In the genomic region with DNA sequence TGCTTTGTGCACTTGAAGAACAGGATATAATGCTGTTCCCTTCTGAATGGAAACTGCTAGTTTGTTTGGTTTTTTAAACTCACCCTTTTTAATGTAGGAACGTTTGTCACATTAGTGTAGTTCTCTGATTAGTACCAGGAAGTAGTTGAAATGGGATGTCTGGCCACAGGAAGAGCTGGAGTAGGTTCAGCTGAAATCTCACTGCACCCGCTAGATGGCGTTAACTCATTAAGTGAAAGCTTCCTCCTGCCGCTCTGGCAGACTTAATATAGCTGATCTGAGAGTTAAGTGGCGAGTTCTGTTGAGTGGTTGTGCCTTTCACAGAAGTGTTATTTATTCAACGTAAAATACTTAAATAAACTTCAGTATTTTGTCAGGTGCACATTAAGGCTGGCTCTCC, we compare ENCODE assay signal across 9 mouse cellular contexts.
A peak's percentile ranks its signal among the peaks of the same experiment; 100 is the strongest.
DNase-seq lines count a peak whose midpoint lies in the region; ATAC-seq lines count a peak whose summit lies in the region.
"Had no signal": no experiment of that assay in that cellular context is flagged by ENCODE, and none has a peak within 500 bp of the region (broad histone marks: within the 10 kb centered on the region; RNA-seq: fewer than 3 reads in every experiment).

No protein-coding gene starts in this region.

- no peak overlapping the region for H3K9ac ChIP-seq in kidney, embryonic 16.5 days (replicated peaks; ENCODE audit: low read length)
- H3K9ac ChIP-seq in intestine, embryonic 16.5 days (ENCODE audit: low read depth, low read length), result no peak overlapping the region
- no peak overlapping the region for H3K9ac ChIP-seq in stomach, embryonic 15.5 days
- H3K9ac ChIP-seq: embryonic facial prominence, embryonic 12.5 days had no signal

- WGBS in kidney, embryonic 16.5 days, result 4% methylated on average over 6 of the region's 6 CpGs
- WGBS in intestine, embryonic 16.5 days, result 6% methylated on average over 6 of the region's 6 CpGs
- whole genome bisulfite sequencing in stomach, embryonic 15.5 days, result 3% methylated on average over 6 of the region's 6 CpGs

- no peak overlapping the region for H3K4me2 ChIP-seq in kidney, embryonic 16.5 days (replicated peaks; ENCODE audit: low read depth, low read length)
- no peak overlapping the region for H3K4me2 ChIP-seq in intestine, embryonic 16.5 days (ENCODE audit: low read depth, low read length)
- no peak overlapping the region for H3K4me2 ChIP-seq in stomach, embryonic 15.5 days
- H3K4me2 ChIP-seq: embryonic facial prominence, embryonic 12.5 days had no signal

- peaks cover 4% of the 10 kb centered on the region for H3K4me1 ChIP-seq in kidney, embryonic 16.5 days (ENCODE audit: insufficient read depth, low read length)
- no peaks in the 10 kb centered on the region for H3K4me1 ChIP-seq in intestine, embryonic 16.5 days (ENCODE audit: control insufficient read depth, insufficient read depth, low read length)
- no peaks in the 10 kb centered on the region for H3K4me1 ChIP-seq in stomach, embryonic 15.5 days
- H3K4me1 ChIP-seq: embryonic facial prominence, embryonic 12.5 days had no signal

- H3K36me3 ChIP-seq in kidney, embryonic 16.5 days (ENCODE audit: insufficient read depth, low read length), result no peaks in the 10 kb centered on the region
- H3K36me3 ChIP-seq in intestine, embryonic 16.5 days (ENCODE audit: control insufficient read depth, insufficient read depth, low read length), result no peaks in the 10 kb centered on the region
- no peaks in the 10 kb centered on the region for H3K36me3 ChIP-seq in stomach, embryonic 15.5 days

- H3K27me3 ChIP-seq in kidney, embryonic 16.5 days (ENCODE audit: insufficient read depth, low read length), result no peaks in the 10 kb centered on the region
- no peaks in the 10 kb centered on the region for H3K27me3 ChIP-seq in intestine, embryonic 16.5 days (replicated peaks; ENCODE audit: control insufficient read depth, insufficient read depth, low read length)
- H3K27me3 ChIP-seq in stomach, embryonic 15.5 days (replicated peaks), result no peaks in the 10 kb centered on the region
- H3K27me3 ChIP-seq: embryonic facial prominence, embryonic 12.5 days had no signal

- intact Hi-C loops in left cerebral cortex, postnatal 25 days (cut with DNase I), result loop anchor here (2.0 to 5.0 kb wide), 2 partner anchors 34 to 141 kb away; no protein-coding TSS in a partner anchor

- no peak for ATAC-seq in kidney, embryonic 16.5 days (ENCODE audit: low FRiP score, low TSS enrichment)
- peak; percentile 56 for ATAC-seq in intestine, embryonic 16.5 days
- peak; percentile 58; the same call in 1 of the 2 replicates for ATAC-seq in stomach, embryonic 15.5 days (ENCODE audit: insufficient read depth, low FRiP score, low read depth)

- DNase-seq in kidney, adult 11 months, result peak; percentile 70
- peak; percentile 65 for DNase-seq in cerebellum, adult 11-12 months
- DNase-seq in frontal cortex, postnatal 10 days (ENCODE audit: low spot score in 2 of 2), result peak; percentile 27 to 74
- peak; percentile 82 to 87 for DNase-seq in left cerebral cortex, postnatal 25 days (ENCODE audit: low spot score in 2 of 2)
- peak; percentile 24 to 53 for DNase-seq in monocyte, adult 2 months (ENCODE audit: low read depth in 1 of 2, low spot score in 2 of 2)

- H3K4me3 ChIP-seq in kidney, embryonic 16.5 days (ENCODE audit: low read length), result no peak overlapping the region
- H3K4me3 ChIP-seq in intestine, embryonic 16.5 days (ENCODE audit: low read length), result no peak overlapping the region
- no peak overlapping the region for H3K4me3 ChIP-seq in stomach, embryonic 15.5 days (replicated peaks)
- H3K4me3 ChIP-seq: embryonic facial prominence, embryonic 12.5 days had no signal

- no peaks in the 10 kb centered on the region for H3K9me3 ChIP-seq in kidney, embryonic 16.5 days (ENCODE audit: low read length)
- no peaks in the 10 kb centered on the region for H3K9me3 ChIP-seq in intestine, embryonic 16.5 days (ENCODE audit: control insufficient read depth, low read length)
- no peaks in the 10 kb centered on the region for H3K9me3 ChIP-seq in stomach, embryonic 15.5 days
- H3K9me3 ChIP-seq: embryonic facial prominence, embryonic 12.5 days had no signal

- H3K27ac ChIP-seq in kidney, embryonic 16.5 days (ENCODE audit: low read length), result no peak overlapping the region
- H3K27ac ChIP-seq in intestine, embryonic 16.5 days (ENCODE audit: low read length), result no peak overlapping the region
- no peak overlapping the region for H3K27ac ChIP-seq in stomach, embryonic 15.5 days
- H3K27ac ChIP-seq: embryonic facial prominence, embryonic 12.5 days had no signal
